Mouse (Mus musculus): ENCODE results near the gene Klk1b4.
A peak's percentile ranks its signal among the peaks of the same experiment; 100 is the strongest.
"Not testable (repeated sequence)": the region's sequence is repeated elsewhere in the genome, so short reads cannot be mapped to it uniquely, and the experiment has no call there.

The Klk1b4 gene

DNA sequence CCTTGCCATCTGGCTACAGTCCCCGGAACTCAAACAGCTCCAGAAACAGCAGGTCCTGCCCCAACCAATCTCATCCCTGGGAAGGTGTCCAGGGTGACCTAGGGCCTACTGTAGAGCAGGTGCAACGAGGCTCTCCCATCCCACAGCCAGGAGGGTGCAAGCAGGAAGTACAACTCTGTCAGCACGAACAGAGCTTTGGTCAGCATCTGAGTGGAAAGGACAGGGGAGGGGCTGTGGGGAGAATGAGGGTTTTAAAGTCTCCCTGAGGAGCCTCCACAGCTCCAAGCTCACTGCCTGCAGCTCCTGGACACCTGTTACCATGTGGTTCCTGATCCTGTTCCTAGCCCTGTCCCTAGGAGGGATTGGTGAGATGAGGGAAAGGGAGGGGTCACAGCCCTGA, at the start of gene Klk1b4:
Klk1b4 (plus strand) TSS at position 301 of the 400 bp plus-strand sequence.
- not testable (repeated sequence) for DNase-seq

DNA sequence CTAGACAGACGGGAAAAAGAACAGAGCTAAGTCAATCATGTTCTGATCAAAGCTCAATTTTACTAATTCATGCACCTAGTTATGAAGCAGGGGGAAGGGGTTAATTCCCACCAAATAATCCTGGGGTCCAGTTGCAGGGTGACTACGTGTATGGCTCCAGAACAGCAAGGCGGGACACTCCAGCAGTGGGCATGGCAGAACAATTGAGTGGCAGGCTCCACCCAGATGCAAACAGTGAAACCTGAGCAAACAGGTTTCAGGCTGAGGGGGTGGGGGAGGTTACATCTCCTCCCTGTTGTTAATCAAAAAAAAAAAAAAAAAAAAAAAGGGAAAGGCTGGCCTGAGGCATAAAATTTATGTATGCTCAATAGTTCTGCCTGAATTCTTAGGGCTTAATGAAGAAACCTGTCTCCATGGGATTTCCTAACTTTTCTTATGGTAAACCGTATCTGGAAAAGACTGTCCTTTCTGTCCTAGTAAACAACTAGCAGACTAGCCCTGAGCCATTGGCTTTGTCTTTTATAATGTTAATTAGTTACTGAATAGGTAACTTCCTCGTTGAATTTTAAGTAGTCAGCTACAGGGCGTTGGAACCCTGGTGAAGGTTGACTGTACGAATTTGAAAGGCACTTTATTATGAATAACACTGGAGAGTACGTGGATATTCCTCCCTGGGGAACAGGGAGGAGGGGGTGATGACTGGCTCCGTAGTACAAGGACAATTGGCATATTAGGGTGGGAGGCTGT, 27.8 kb upstream of the Klk1b4 start:
- DNase-seq = no peak

DNA sequence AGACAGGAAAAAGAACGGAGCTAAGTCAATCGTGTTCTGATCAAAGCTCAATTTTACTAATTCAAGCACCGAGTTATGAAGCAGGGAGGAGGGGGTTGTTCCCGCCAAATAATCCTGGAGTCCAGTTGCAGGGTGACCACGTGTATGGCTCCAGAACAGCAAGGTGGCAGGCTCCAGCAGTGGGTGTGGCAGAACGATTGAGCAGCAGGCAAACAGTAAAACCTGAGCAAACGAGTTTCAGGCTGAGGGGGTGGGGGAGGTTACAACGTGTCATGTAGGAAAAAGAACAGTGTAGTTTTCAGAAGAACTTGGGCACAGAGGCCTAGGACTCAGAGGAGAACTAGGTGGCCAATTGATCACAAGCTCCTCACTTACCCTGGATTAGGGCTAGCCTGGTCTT, 20.7 kb upstream of the Klk1b4 start:
- DNase-seq = not testable (repeated sequence)

DNA sequence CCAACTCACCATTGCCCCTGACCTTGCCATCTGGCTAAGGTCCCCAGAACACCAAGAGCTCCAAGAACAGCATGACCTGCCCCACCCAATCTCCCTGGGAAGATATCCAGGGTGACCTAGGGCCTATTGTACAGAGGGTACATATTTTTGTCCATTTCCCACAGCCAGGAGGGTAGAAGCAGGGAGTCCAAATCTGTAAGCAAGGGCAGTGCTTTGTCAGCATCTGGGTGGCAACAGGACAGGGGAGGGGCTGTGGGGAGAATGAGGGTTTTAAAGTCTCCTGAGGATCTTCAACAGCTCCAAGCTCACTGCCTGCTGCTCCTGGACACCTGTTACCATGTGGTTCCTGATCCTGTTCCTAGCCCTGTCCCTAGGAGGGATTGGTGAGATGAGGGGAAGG, 19.3 kb upstream of the Klk1b4 start, which contains the start of gene Klk1b24:
Klk1b24 (plus strand) TSS at position 301 of the 400 bp plus-strand sequence.
- DNase-seq = not testable (repeated sequence)

DNA sequence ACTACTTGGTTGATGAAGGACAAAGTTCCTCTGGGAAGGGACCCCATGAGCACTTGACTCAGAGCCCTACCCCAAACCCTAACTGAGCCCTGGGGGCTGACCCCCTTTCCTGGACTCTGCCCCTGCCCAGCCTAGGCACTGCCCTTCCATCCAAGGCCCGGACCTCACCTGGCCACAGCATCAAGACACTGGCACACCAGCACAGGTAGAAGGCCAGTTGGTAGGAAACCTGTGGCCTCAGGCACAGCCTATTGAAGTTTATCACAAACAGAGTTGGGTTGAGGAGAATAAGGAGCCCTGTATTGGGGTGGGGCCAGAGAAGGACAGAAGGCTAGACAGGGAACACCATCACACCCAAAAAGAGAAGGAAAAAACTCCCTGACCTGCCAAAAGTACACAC, 13.8 kb upstream of the Klk1b4 start:
- not testable (repeated sequence) for DNase-seq

DNA sequence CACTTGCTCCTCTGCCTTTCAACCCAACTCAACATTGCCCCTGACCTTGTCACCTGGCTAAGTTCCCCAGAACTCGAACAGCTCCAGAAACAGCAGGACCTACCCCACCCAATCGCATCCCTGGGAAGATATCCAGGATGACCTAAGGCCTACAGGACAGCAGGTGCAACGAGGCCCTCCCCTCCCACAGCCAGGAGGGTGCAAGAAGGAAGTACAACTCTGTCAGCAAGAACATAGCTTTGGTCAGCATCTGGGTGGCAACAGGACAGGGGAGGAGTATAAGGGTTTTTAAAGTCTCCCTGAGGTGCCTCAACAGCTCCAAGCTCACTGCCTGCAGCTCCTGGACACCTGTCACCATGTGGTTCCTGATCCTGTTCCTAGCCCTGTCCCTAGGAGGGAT, 9.3 kb upstream of the Klk1b4 start, which contains the start of gene Klk1b3:
Klk1b3 (plus strand) TSS at position 301 of the 400 bp plus-strand sequence.
- no peak for DNase-seq

DNA sequence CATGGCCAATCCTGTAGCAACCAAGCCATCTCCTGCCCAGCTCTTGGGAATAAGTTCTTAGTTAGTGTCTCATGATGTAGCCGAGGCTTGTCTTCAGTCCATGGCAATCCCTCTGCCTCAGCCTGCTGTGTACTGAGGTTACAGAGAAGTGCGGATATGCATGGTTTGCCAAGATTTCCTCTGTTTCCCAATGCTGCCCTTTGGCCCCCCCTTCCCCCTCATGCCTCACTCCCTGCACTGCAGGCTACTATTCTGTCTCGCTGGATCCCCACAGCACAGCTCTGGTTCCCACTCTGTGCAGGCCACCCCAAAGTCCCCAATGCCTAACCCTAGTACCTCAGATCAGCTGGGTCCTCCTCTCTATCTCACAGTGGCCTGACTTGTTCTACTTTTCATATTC, 1.1 kb downstream of the Klk1b4 start:
- DNase-seq = no peak

DNA sequence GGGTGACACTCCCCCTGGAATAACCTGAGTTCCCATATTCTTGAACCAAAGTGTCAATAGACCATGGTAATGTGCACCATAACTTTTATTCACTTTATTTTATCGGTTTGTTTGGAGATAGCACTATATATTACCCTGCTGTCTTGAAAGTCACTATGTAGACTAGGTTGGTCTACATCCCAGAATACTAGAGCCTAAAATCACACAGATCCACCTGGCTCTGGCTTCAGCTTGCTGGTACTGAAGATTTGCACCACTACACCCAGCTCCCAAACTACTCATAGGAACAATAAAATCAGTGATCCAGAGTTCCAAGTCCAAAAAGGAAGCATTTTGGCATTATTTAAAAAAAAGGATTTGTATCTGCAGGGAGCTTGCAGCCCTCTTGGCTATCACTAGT, 8.4 kb downstream of the Klk1b4 start, which contains the start of gene Klk1b5:
Klk1b5 (plus strand) TSS at position 301 of the 400 bp plus-strand sequence.
- no peak for DNase-seq

DNA sequence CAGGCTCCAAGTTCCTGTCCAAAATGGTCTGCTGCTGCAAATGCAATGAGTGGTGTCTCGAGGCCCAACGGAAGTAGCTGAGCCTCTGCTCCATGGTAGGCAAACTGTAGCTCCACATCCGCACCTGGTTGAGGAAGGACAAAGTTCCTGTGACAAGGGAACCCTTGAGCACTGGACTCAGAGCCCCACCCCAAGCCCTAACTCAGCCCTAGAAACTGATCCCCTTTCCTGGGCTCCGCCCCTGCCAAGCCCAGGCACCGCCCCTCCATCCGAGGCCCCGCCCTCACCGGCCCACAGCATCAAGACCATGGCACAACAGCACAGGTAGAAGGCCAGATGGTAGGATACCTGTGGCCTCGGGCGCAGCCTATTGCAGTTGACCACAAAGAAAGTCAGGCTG, 14.4 kb downstream of the Klk1b4 start:
- not testable (repeated sequence) for DNase-seq

DNA sequence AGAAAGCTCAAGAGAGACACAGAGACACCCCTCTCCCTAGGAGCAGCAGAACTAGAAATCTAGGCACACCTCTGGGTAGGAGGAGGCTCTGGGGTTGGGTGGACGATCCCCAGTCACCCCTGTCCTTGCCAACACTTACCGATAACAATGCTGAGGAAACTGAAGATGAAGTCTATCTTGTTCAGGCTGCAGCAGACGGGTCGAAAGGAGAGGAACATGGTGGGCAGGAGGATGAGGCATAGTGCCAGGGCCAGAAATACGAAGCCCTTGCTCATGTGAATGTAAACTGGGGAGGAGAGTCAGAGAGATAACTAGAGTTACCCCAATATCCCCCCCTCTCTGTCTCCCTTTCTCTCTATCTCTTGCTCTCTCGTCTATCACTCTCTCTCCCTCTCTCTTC, 15.1 kb downstream of the Klk1b4 start:
- DNase-seq = not testable (repeated sequence)

DNA sequence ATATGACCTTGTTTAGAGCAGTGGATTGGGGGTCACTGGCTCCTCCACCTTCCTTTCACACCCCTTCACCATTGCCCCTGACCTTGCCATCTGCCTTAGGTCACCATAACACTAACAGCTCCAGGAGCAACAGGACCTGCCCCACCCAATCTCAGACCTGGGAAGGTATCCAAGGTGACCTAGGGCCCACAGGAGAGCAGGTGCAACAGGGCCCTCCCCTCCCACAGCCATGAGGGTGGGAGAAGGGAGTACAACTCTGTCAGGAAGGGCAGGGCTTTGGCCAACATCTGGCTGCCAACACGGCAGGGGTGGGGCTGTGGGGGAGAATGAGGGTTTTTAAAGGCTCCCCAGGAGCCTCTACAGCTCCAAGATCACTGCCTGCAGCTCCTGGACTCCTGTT, 17.8 kb downstream of the Klk1b4 start, which contains the start of gene Klk1:
Klk1 (plus strand) TSS at position 285 of the 400 bp plus-strand sequence.
- DNase-seq = no peak

DNA sequence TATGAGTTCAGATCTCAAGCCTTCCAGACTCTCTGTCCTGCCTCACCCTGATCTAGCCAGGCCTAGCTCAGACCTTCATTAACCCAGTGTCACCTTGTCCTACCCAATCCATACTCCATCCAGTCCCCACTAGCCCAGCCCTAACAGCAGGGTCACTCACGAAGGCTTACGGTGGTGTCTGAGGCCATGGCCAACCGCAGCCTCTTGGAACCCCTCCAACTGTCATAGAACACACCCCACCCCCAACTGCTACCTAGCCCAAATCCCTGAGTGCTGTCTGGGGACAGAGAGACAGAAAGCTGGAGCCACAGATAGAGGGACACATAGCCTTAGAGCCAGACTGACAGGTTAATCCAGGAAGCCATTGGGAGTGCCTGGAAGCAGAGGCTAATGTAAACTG, 28.7 kb downstream of the Klk1b4 start, which contains the start of gene Gm36864:
Gm36864 (plus strand) TSS at position 269 of the 400 bp plus-strand sequence.
- no peak for DNase-seq

DNA sequence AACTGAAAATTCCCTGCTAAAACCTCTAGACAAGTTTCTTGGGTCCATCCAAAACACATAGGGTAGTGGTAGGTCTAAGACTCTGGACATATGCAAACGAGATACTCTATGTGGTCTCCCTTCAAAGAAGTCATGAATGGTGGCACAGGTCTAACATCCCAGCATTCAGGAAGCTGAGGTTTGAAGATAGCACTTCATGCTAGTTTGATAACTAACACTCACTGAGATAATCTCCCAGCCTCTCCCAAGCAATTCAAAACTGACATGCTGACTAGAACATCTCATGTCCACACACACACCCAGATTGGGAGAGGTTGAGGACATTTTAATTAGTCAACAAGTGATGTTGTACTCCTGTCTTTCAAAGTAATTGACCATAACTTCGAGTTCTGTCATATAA, 32.7 kb downstream of the Klk1b4 start:
- DNase-seq = no peak

DNA sequence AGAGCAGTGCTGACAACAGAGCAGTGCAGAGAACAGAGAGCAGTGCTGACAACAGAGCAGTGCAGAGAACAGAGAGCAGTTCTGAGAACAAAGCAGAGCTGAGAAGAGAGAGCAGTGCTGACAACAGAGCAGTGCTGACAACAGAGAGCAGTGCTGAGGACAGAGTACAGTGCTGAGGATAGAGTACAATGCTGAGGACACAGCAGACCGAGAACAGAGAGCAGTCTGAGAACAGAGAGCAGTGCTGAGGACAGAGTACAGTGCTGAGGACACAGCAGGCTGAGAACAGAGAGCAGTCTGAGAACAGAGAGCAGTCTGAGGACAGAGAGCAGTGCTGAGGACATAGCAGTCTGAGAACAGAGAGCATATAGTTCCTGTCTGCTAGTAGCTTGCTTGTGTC, 33.5 kb downstream of the Klk1b4 start:
- no peak for DNase-seq

DNA sequence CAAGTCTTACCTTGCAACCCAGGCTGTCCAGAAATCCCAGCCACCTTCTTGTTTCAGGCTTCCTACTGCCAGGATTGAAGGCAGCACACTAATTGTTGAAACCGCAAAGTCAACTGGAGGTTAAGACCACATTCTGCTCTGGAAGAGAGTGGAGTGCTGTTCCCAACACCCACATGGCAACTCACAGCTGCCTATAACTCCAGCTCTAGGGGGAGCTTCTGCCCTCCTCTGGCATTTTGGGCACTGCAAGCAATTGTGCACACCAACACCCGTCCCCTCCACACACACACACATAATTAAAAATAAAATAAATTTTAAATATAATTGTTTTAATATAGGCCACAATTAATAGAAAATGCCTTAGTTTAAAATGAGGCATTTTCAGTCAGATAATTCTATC, 33.9 kb downstream of the Klk1b4 start:
- DNase-seq = no peak

DNA sequence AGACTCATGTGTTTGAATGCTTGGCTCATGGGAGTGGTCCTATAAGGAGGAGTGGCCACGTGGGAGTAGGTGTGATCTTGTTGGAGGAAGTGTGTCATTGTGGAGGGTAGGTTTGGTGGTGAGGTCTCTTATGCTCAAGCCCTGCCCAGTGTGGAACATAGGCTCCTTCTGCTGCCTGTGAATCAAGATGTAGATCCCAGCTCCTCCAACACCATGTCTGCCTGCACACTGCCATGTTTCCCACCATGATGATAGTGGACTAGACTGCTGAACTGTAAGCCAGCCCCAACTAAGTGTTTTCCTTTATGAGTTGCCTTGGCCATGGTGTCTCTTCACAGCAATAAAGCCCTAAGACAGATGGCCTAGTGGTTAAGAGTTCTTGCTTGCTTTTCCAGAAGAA, 36.8 kb downstream of the Klk1b4 start:
- DNase-seq = no peak

DNA sequence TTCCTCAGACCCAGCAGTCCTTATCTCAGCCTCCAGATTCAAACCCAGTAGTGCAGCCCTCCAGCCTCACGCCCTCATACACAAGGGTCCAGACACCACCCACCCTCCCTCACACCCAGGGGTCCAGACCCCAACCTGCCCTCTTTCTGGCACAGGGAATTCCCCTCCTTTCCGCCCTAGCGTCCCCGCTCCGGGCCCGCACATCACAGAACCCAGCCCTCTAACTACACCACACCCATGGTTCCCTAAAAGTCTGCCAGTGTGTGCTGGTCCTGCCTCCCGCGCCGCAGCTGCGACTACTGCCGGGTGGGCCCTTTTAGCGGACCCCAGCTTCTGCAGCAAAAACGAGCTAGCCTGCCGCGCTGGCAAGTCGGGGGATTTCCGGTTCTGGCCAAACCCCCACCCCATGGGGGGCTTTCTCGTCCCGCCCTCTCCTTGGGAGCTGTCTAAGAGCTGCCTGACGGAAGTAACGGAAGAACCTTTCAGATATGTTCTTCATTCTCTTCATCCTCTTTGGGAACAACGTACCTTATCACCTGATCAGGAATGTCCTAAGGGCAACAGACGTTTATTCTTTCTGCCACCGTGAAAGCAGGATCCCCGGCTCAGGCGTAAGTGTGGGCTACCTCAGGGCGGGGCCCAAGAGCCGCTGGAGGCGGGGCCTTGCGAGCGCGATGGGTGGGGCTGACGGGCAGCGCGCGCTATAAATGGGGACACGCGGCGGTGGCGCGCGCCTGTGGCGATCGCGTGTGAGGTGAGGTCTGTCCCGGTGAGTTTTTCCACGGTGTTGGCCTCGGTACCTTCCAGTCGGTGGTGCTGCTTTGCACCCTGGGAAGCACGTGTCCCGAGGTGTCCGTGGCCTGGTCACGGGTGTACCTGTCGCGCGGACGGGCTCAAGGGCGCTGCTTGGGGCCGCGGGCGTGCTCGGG, 39.1 kb downstream of the Klk1b4 start, which contains the start of the genes 1700028J19Rik and 2410002F23Rik:
1700028J19Rik (minus strand) TSS at position 641 of the 929 bp plus-strand sequence.
2410002F23Rik (plus strand) TSS at position 668 of the 929 bp plus-strand sequence.
- DNase-seq = peak; percentile 96

DNA sequence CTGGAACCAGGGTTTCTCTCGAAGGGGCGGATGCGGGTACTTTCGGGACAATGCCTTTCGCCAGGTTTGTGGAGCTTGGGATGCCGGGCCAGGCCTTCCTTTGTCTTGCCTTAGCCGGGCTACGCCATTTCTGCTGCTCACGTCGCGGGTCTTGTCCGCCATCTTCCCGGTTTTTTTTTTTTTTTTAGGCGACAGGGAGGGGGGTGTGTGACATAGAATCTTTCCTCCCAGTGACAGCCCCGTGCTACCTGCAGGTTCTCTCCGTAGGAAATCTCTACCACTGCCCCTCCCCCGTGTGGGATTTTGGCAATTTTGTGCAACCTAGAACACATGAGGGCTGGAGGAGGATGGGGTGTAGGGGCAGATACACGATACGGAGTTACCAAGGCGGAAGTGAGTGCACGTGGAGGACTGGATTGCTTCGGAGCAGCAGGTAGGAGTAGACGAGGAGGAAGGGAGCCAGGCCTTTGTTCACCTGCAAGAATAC, 39.8 kb downstream of the Klk1b4 start:
- DNase-seq = no peak

DNA sequence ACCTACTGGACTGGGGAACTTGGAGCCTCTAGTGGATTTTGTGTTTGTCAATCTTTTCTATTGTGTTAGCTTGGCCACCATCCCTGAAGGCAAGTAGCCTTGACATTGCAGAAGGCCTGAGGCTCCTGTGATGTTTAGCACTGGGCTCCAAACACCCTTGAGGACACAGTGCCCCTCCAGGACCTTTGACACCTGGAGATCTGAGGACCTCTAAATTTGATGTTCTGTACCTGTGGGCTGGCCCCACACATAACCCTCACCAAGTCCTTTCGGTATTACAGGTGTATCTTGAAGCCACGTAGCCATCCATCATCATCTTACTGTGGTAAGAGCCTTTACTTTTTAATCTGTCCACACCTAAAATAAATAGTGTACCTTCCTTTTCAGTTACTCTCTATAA, 40.7 kb downstream of the Klk1b4 start:
- no peak for DNase-seq

DNA sequence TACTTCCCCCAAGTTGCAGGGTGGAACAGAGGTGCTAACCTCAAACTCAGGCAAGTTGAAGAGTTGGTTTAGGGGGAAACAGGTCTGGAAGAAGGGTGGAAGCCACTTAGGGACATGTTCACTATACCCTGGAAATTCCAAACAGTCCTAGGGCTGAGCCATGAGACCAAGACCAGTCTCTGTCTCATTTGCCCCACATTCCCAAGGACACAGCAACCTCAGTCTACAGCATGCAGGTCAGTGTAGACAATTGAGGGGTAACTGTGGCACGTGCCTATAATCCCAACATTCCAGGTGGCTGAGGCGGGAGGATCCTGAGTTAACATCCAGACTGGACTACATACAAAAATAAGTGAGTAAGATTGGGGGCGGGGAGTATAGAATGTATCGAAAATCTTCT, 42.0 kb downstream of the Klk1b4 start:
- DNase-seq = no peak

DNA sequence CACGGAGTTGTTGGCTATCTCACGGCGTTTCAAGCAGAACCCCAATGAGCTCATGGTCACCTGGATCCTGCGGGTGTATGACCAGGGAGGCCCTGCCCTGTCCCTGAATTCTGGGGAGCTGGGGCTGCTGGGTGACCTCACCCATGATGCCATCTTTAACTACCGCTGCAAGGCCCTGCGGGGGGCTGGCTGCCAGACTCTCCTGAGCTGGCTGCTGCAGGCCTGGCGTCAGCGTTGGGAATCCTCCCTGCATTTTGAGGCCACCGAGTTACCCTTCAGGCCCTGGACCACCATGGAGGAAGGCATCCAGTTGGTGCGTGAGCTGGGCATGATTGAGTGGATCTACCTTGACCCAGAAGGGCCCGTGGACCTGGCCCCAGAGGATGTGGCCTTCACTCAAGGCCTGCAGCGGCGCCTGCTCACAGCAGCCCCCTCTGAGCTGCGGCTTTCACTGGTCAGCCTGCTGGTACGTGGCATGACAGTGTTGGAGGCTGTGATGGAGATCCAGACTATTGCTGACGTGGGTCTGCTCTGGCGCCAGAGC, 43.6 kb downstream of the Klk1b4 start:
- not testable (repeated sequence) for DNase-seq

DNA sequence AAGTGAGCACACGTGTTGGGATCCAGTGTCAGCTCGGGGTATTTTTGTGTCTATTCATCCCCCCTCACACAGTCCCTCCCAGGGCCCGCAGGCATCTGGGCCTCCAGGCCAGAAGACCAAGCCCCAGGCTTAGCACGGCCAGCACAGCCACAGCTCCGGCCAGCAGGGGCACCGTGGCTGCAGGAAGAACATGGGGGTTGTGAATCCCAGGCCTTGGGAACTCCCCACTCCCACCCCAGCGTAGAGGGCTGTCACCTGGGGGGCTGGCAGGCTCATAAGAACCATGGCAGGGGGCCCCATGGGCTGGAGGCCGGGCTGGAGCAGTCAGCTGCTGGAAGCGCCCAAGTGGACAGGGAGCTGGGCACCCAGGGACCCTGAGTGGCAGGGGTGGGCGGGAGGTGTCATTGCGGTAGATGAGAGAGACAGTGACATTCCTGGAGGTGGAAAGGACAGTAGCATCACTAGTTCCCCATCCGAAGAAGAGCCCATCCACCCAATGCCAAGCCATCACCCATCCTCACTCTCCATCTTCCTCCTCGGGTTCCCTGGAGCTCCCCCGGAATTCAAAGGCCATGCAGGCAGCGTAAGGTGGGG, 45.9 kb downstream of the Klk1b4 start:
- no peak for DNase-seq
